Mouse (Mus musculus) ovary, postnatal 10 days (tissue): ENCODE results near the gene Cyp4x1.

Source experiments
- DNase-seq: peaks from one replicate; pipeline ENCODE4 v3.0.0; 2022; ENCODE audit warnings: low spot score

Cyp4x1 gene

GRCm38 (mm10) chr4:115088611-115089338 lies 45.3 kb downstream of the Cyp4x1 start, which contains the start of gene Pdzk1ip1:
Pdzk1ip1 (plus strand) TSS chr4:115088708.
- DNase-seq = no peak

DNA sequence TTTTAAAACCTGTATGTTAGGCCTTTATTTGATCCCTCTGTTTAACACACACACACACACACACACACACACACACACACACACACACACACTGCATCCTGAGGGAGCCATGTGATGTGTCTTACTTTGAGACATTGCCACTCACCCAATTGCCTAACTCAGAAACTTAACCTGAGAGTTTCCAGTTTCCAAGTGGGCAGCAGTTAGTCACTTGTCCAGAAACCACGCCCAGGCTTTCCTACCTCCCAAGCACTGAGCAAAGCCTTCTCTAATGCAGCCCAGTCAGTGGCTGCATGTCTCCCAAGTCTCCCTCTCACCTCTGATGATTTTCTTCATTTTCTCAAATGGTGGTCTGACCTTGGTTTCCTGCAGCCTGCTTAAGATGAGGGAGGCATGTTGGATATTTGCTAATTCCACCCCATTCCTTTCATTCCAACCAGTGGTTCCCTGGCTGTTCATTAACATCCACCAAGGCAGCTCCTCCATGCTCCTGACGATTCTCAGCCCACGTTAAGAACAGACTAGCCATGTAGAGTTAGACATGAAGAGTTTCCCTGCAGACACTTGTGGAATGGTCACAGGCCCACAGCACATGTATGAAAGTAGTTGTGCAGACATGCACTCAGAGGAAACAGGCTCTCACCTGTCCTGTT lies 47.2 kb downstream of the Cyp4x1 start:
- DNase-seq = no peak

GRCm38 (mm10) chr4:115086257-115086656 lies 47.8 kb downstream of the Cyp4x1 start:
- no peak for DNase-seq

- no peak for DNase-seq
Measured at GRCm38 (mm10) chr4:115085522-115086095, 48.5 kb downstream of the Cyp4x1 start.

DNA sequence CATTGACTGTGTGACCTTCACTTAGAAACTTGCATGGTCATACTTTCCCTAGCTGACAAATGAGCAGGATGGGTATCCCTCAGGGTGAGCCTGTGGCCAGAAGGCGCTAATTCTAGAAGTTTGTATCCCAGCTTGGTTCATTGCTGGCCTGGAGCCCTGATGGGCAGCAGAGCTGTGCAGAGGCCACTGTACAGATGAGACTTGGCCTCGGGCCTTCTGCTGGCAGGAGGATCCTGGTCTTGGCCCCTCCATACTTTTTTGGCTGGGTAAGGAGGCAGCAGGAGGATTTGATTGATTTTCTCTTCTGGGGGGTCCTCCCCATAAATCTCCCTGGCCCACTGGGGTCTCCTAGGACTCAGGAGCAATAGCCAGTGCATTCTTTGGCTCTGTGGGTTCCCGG lies 51.0 kb downstream of the Cyp4x1 start:
- DNase-seq = no peak

- no peak for DNase-seq
Measured at GRCm38 (mm10) chr4:115079821-115080349, 54.2 kb downstream of the Cyp4x1 start.

- DNase-seq = no peak
Measured at GRCm38 (mm10) chr4:115078892-115079820, 54.9 kb downstream of the Cyp4x1 start.

- DNase-seq = no peak
Measured at GRCm38 (mm10) chr4:115075204-115075915, 58.7 kb downstream of the Cyp4x1 start.

GRCm38 (mm10) chr4:115074789-115075188 lies 59.3 kb downstream of the Cyp4x1 start:
- DNase-seq = no peak

GRCm38 (mm10) chr4:115071668-115072067 lies 62.4 kb downstream of the Cyp4x1 start:
- no peak for DNase-seq

DNA sequence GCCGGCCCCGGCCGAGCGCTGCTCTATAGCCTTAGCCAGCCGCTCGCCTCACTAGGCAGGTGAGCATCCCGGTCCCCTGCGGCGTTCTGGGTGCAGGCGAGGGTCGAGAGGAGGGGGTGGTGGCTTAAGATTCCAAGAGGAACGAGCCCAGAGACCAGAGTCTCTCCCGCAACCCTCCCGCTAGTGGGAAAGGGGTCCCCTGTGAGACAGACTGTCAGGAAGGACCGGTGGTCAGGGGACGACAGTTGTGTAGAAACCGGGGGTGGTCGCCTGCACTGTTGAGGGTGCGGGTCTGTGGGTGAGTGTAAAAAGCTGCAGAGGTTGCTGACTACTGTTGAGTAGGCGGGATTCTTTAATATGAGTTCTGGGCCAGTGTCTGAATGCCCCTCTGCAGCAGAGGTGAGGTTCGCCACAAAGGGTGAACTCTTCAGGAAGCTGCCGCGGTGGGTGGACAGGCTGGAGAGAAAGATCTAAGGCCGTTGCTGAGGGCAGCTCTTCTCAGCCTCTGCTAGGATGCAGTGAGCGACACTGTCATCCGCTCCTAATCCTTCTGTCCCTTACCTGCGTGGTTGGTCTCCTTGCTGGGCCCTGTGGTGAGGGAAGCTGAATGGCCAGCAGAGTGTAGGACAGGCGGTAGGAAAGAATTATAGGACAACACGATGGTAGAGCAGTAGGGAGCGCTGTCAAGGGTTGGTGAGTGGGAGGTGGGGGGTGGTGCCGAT lies 70.4 kb downstream of the Cyp4x1 start:
- DNase-seq = no peak

DNA sequence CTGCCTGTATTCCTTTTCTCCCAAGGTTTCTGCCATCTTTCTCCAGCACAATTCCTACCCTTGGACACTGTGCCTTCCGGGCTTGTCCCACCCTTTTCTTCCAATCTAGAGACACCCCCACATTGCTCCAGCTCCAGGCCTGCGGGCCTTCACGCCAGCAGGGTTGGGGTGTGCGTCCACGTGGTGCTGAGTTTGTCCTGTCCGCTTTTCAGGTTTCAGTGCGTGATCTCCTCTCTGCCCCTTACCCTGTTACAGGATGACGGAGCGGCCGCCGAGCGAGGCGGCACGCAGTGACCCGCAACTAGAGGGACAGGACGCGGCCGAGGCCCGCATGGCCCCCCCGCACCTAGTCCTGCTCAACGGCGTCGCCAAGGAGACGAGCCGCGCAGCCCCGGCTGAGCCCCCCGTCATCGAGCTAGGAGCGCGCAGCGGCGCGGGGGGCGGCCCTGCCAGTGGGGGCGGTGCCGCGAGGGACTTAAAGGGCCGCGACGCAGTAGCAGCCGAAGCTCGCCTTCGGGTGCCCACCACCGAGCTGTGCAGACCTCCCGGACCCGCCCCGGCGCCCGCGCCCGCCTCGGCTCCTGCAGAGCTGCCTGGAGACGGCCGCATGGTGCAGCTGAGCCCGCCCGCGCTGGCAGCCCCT lies 71.1 kb downstream of the Cyp4x1 start:
- DNase-seq = no peak

DNA sequence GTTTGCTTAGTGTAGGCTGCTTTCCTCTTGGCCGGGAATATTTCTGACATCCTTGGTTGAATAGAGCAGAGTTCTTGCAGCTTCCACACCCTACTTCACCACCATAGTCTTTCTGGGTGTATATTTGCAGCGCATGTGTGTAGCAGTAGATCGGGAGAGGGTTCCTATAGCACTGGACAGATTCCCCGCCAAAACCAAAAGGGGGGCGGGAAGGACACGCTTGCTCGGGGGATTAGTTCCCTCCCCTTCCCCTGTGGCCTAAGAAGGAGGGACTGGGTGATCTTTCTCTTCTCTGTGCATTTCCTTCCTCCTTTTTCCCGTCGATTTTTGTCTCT lies 71.6 kb downstream of the Cyp4x1 start:
- no peak for DNase-seq

DNA sequence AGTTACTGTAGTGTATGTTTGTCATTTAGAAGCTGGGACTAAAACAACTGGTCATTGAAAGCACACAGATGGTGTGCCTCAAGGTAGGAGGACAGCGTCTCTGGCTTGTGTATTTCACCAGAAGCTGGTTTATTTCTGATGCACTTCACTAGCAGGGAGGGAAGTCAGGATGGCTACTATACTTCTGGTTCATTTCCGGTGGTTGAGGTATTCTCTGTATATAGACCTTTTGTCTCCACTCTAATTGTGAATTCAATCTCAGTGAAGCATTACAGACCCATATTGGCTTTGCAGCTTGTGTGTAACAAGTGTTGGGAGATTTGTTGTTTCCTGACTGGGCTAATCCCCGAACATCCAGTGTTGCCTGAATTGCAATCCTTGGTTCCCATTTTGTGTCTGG lies 73.3 kb downstream of the Cyp4x1 start:
- DNase-seq = no peak

- DNase-seq = no peak
Measured at GRCm38 (mm10) chr4:115059871-115060270, 74.2 kb downstream of the Cyp4x1 start.

- DNase-seq = no peak
Measured at GRCm38 (mm10) chr4:115058871-115059590, 75.0 kb downstream of the Cyp4x1 start.

- no peak for DNase-seq
Measured at GRCm38 (mm10) chr4:115058317-115058761, 75.7 kb downstream of the Cyp4x1 start.

DNA sequence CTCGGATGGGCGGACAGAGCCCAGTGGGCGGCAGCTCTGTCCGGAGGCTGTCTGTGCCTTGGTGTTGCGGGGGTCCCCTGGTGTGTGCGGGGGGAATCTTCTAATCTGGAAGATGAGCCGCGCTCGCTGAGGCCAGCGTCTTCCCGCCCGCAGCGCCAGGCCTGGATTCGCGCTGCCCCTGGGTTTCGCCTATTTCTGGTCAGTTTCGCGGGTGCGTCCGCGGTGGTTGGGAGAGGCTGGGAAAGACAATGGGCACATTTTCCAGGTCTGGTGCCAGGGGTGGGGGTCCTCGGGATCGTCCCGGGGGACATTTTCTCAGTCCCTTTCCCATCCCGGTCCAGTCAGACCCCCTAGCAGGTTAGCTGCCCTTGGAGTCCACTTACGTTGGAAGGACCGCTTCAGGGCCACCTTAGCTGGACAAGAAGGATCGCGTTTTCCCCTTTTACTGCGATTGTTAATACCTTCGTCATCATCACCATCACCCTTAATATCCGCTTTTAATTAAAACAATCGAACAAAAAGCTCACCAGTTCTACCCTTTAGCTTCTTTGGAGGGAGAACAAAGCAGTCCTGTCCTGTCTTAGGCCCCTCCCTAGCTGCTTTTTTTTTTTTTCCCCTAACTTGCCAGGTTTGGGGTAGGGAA lies 76.3 kb downstream of the Cyp4x1 start:
- DNase-seq = no peak
